Mouse (Mus musculus) MEL (cell line): ENCODE data around the gene Nop16. TPM values are rescaled to one million over a fixed set of nuclear protein-coding genes. Genes with fewer than 3 reads are reported as not detected.

Experiments used
- polyA plus RNA-seq, 2 experiments: library from polyadenylated mRNA; stranded (reverse) in 1 of 2; unstranded in 1 of 2; fragments of >175 nt in 1 of 2; fragments of >200 nt in 1 of 2; gene quantifications; 2 replicates each; pipeline versions ENCODE4 v1.2.1 to v1.2.4; 2012; ENCODE audit warnings: low replicate concordance in 2 of 2, low read depth in 1 of 2; ENCODE audit not compliant: insufficient read length in 2 of 2, insufficient read depth in 1 of 2, missing spikeins in 1 of 2
- total RNA-seq: library from RNA; depleted of rRNA; stranded (reverse); fragments of 300-350 nt; gene quantifications from 2 replicates; pipeline ENCODE4 v1.2.3, GENCODE M21; 2012; rRNA removed

The Nop16 gene
- total and polyA plus RNA-seq, 3 experiments = 131 to 172 TPM; not detected in 1

Other genes starting within 250 kb of the Nop16 start
- 1.8 and 2.1 TPM in 2 replicates for gene Cplx2, start 218.7 kb downstream of the Nop16 start, total RNA-seq
- gene Cplx2, start 218.7 kb downstream of the Nop16 start, polyA plus RNA-seq = 1 to 10 TPM in 1 of 2 experiments, not detected in 1; 4.7 TPM
- gene Thoc3, start 121.2 kb downstream of the Nop16 start, total RNA-seq = 89.6 and 94.0 TPM in 2 replicates
- 100 to 1,000 TPM in 1 of 2 experiments, not detected in 1; 109 TPM for gene Thoc3, start 121.2 kb downstream of the Nop16 start, polyA plus RNA-seq
- gene Simc1, start 86.3 kb downstream of the Nop16 start, total RNA-seq = 4.9 and 5.6 TPM in 2 replicates
- gene Simc1, start 86.3 kb downstream of the Nop16 start, polyA plus RNA-seq = 10 to 100 TPM in 1 of 2 experiments, not detected in 1; 11.9 TPM
- gene 4833439L19Rik, start 24.7 kb downstream of the Nop16 start, total RNA-seq = 32.0 and 34.2 TPM in 2 replicates
- 10 to 100 TPM in 1 of 2 experiments, not detected in 1; 53.8 TPM for gene 4833439L19Rik, start 24.7 kb downstream of the Nop16 start, polyA plus RNA-seq
- 3.8 and 5.1 TPM in 2 replicates for gene Arl10, start 15.1 kb downstream of the Nop16 start, total RNA-seq
- gene Arl10, start 15.1 kb downstream of the Nop16 start, polyA plus RNA-seq = 10 to 100 TPM in 1 of 2 experiments, not detected in 1; 10.9 TPM
- gene Higd2a, start 117 bp upstream of the Nop16 start, total RNA-seq = 54.0 and 59.8 TPM in 2 replicates
- 100 to 1,000 TPM in 1 of 2 experiments, not detected in 1; 131 TPM for gene Higd2a, start 117 bp upstream of the Nop16 start, polyA plus RNA-seq
- gene Cltb, start 21.3 kb upstream of the Nop16 start, total RNA-seq = 23.5 and 25.0 TPM in 2 replicates
- 10 to 100 TPM in 1 of 2 experiments, not detected in 1; 59.9 TPM for gene Cltb, start 21.3 kb upstream of the Nop16 start, polyA plus RNA-seq
- gene Faf2, start 31.7 kb upstream of the Nop16 start, total RNA-seq = 27.8 and 31.4 TPM in 2 replicates
- 10 to 100 TPM in 1 of 2 experiments, not detected in 1; 39.3 TPM for gene Faf2, start 31.7 kb upstream of the Nop16 start, polyA plus RNA-seq
- 10.4 and 10.7 TPM in 2 replicates for gene Rnf44, start 103.8 kb upstream of the Nop16 start, total RNA-seq
- gene Rnf44, start 103.8 kb upstream of the Nop16 start, polyA plus RNA-seq = 10 to 100 TPM in 1 of 2 experiments, not detected in 1; 60.5 TPM
- not detected in 2 replicates for gene Cdhr2, start 111.4 kb upstream of the Nop16 start, total RNA-seq
- not detected for gene Cdhr2, start 111.4 kb upstream of the Nop16 start, polyA plus RNA-seq
- gene Gprin1, start 159.8 kb upstream of the Nop16 start, total RNA-seq = not detected in 2 replicates
- gene Gprin1, start 159.8 kb upstream of the Nop16 start, polyA plus RNA-seq = not detected
- not detected in 2 replicates for gene Sncb, start 176.5 kb upstream of the Nop16 start, total RNA-seq
- not detected for gene Sncb, start 176.5 kb upstream of the Nop16 start, polyA plus RNA-seq
- gene Eif4e1b, start 193.9 kb upstream of the Nop16 start, total RNA-seq = not detected in 2 replicates
- gene Eif4e1b, start 193.9 kb upstream of the Nop16 start, polyA plus RNA-seq = not detected
- 3.3 and 4.1 TPM in 2 replicates for gene Tspan17, start 199.3 kb upstream of the Nop16 start, total RNA-seq
- gene Tspan17, start 199.3 kb upstream of the Nop16 start, polyA plus RNA-seq = 10 to 100 TPM in 1 of 2 experiments, not detected in 1; 23.0 TPM